Mouse (Mus musculus): Measurements from ENCODE around the gene Efna1. TPM values are rescaled to one million over a fixed set of nuclear protein-coding genes. Genes with fewer than 3 reads are reported as not detected.

The Efna1 gene
- polyA plus RNA-seq, 1 experiment from 2014 or later, result 42.4 TPM

GRCm38 (mm10) chr3:89232614-89233013 lies 48.3 kb downstream of the Efna1 start:
- Histone ChIP-seq H3K4me3 (ENCODE audit: low read depth, low read length) (no peak overlapping the region), H3K4me1 (ENCODE audit: control insufficient read depth, insufficient read depth, low read length) (peaks cover 7% of the 10 kb centered on the region; the same call in 1 of the 2 replicates), H3K36me3 (ENCODE audit: control insufficient read depth, insufficient read depth, low read length) (no peaks in the 10 kb centered on the region), H3K9me3 (ENCODE audit: control insufficient read depth, low read length) (no peaks in the 10 kb centered on the region), H3K27me3 (ENCODE audit: control insufficient read depth, insufficient read depth, low read length) (0 out of 2 replicates have a peak, but pooled peaks cover 2% of the 10 kb centered on the region), H3K27ac (replicated peaks; ENCODE audit: low read depth, low read length) (no peak overlapping the region), H3K9ac (ENCODE audit: low read length) (no peak overlapping the region), H3K4me2 (ENCODE audit: low read depth, severe bottlenecking) (no peak overlapping the region)
- DNase-seq (ENCODE audit: low spot score), result no peak
- ATAC-seq (ENCODE audit: insufficient number of reproducible peaks, low FRiP score, low TSS enrichment, low read depth), result no peak
- WGBS, result 50% methylated on average over 6 of the region's 6 CpGs

GRCm38 (mm10) chr3:89231772-89232275 lies 49.1 kb downstream of the Efna1 start:
- H3K36me3 ChIP-seq (ENCODE audit: control insufficient read depth, insufficient read depth, low read length), result no peaks in the 10 kb centered on the region
- H3K27me3 ChIP-seq (ENCODE audit: control insufficient read depth, insufficient read depth, low read length), result 0 out of 2 replicates have a peak, but pooled peaks cover 2% of the 10 kb centered on the region
- no peaks in the 10 kb centered on the region for H3K9me3 ChIP-seq (ENCODE audit: control insufficient read depth, low read length)
- H3K4me1 ChIP-seq (ENCODE audit: control insufficient read depth, insufficient read depth, low read length), result peaks cover 9% of the 10 kb centered on the region; the same call in 1 of the 2 replicates
- no peak overlapping the region for H3K4me2 ChIP-seq (ENCODE audit: low read depth, severe bottlenecking)
- no peak overlapping the region for H3K4me3 ChIP-seq (ENCODE audit: low read depth, low read length)
- no peak for DNase-seq (ENCODE audit: low spot score)
- no peak overlapping the region for H3K9ac ChIP-seq (ENCODE audit: low read length)
- ATAC-seq (ENCODE audit: insufficient number of reproducible peaks, low FRiP score, low TSS enrichment, low read depth), result no peak
- H3K27ac ChIP-seq (replicated peaks; ENCODE audit: low read depth, low read length), result no peak overlapping the region
- 72% methylated on average over 16 of the region's 16 CpGs for WGBS

- ATAC-seq (ENCODE audit: insufficient number of reproducible peaks, low FRiP score, low TSS enrichment, low read depth) (no peak), DNase-seq (ENCODE audit: low spot score) (no peak)
- H3K4me2 ChIP-seq (ENCODE audit: low read depth, severe bottlenecking), result no peak overlapping the region
- no peak overlapping the region for H3K27ac ChIP-seq (replicated peaks; ENCODE audit: low read depth, low read length)
- H3K9me3 ChIP-seq (ENCODE audit: control insufficient read depth, low read length), result no peaks in the 10 kb centered on the region
- H3K27me3 ChIP-seq (ENCODE audit: control insufficient read depth, insufficient read depth, low read length), result 0 out of 2 replicates have a peak, but pooled peaks cover 2% of the 10 kb centered on the region
- 66% methylated on average over 7 of the region's 7 CpGs for WGBS
- no peak overlapping the region for H3K9ac ChIP-seq (ENCODE audit: low read length)
- no peaks in the 10 kb centered on the region for H3K36me3 ChIP-seq (ENCODE audit: control insufficient read depth, insufficient read depth, low read length)
- no peak overlapping the region for H3K4me3 ChIP-seq (ENCODE audit: low read depth, low read length)
- peaks cover 13% of the 10 kb centered on the region for H3K4me1 ChIP-seq (ENCODE audit: control insufficient read depth, insufficient read depth, low read length)
Observed at GRCm38 (mm10) chr3:89231345-89231744, 49.6 kb downstream of the Efna1 start.

- no peak for ATAC-seq (ENCODE audit: insufficient number of reproducible peaks, low FRiP score, low TSS enrichment, low read depth)
- 0 out of 2 replicates have a peak, but pooled peaks cover 2% of the 10 kb centered on the region for H3K27me3 ChIP-seq (ENCODE audit: control insufficient read depth, insufficient read depth, low read length)
Observed at GRCm38 (mm10) chr3:89230561-89230960, 50.4 kb downstream of the Efna1 start.

GRCm38 (mm10) chr3:89229276-89229675 lies 51.7 kb downstream of the Efna1 start:
- no peak overlapping the region for H3K9ac ChIP-seq (ENCODE audit: low read length)
- H3K27ac ChIP-seq (replicated peaks; ENCODE audit: low read depth, low read length), result no peak overlapping the region
- no peaks in the 10 kb centered on the region for H3K36me3 ChIP-seq (ENCODE audit: control insufficient read depth, insufficient read depth, low read length)
- DNase-seq (ENCODE audit: low spot score), result no peak
- 0 out of 2 replicates have a peak, but pooled peaks cover 2% of the 10 kb centered on the region for H3K27me3 ChIP-seq (ENCODE audit: control insufficient read depth, insufficient read depth, low read length)
- no peak for ATAC-seq (ENCODE audit: insufficient number of reproducible peaks, low FRiP score, low TSS enrichment, low read depth)
- H3K9me3 ChIP-seq (ENCODE audit: control insufficient read depth, low read length), result no peaks in the 10 kb centered on the region
- H3K4me3 ChIP-seq (ENCODE audit: low read depth, low read length), result no peak overlapping the region
- peaks cover 24% of the 10 kb centered on the region for H3K4me1 ChIP-seq (ENCODE audit: control insufficient read depth, insufficient read depth, low read length)
- WGBS, result 60% methylated on average over 4 of the region's 4 CpGs
- H3K4me2 ChIP-seq (ENCODE audit: low read depth, severe bottlenecking), result no peak overlapping the region

More at GRCm38 (mm10) chr3:89230561-89230960, 50.4 kb downstream of the Efna1 start:
- DNase-seq (ENCODE audit: low spot score), result no peak
- H3K27ac ChIP-seq (replicated peaks; ENCODE audit: low read depth, low read length), result no peak overlapping the region
- 88% methylated on average over 2 of the region's 2 CpGs for WGBS
- no peak overlapping the region for H3K9ac ChIP-seq (ENCODE audit: low read length)
- peaks cover 20% of the 10 kb centered on the region for H3K4me1 ChIP-seq (ENCODE audit: control insufficient read depth, insufficient read depth, low read length)
- no peaks in the 10 kb centered on the region for H3K9me3 ChIP-seq (ENCODE audit: control insufficient read depth, low read length)
- H3K4me2 ChIP-seq (ENCODE audit: low read depth, severe bottlenecking), result no peak overlapping the region
- H3K4me3 ChIP-seq (ENCODE audit: low read depth, low read length), result no peak overlapping the region
- no peaks in the 10 kb centered on the region for H3K36me3 ChIP-seq (ENCODE audit: control insufficient read depth, insufficient read depth, low read length)

- Histone ChIP-seq H3K4me2 (ENCODE audit: low read depth, severe bottlenecking) (peak within 1 kb of the TSS; percentile 92), H3K9ac (ENCODE audit: low read length) (peak within 1 kb of the TSS; percentile 54; the same call in 1 of the 2 replicates), H3K27me3 (ENCODE audit: control insufficient read depth, insufficient read depth, low read length) (0 out of 2 replicates have a peak, but pooled peaks cover 2% of the 10 kb centered on the region), H3K9me3 (ENCODE audit: control insufficient read depth, low read length) (no peaks in the 10 kb centered on the region), H3K4me3 (ENCODE audit: low read depth, low read length) (peak within 1 kb of the TSS; percentile 44), H3K27ac (replicated peaks; ENCODE audit: low read depth, low read length) (peak within 1 kb of the TSS; percentile 55), H3K36me3 (ENCODE audit: control insufficient read depth, insufficient read depth, low read length) (no peaks in the 10 kb centered on the region), H3K4me1 (ENCODE audit: control insufficient read depth, insufficient read depth, low read length) (peaks cover 24% of the 10 kb centered on the region)
- 24% methylated on average over 10 of the region's 10 CpGs for WGBS
- DNase-seq (ENCODE audit: low spot score), result no peak
- ATAC-seq (ENCODE audit: insufficient number of reproducible peaks, low FRiP score, low TSS enrichment, low read depth), result no peak
Observed at GRCm38 (mm10) chr3:89228836-89229235, 52.1 kb downstream of the Efna1 start, which contains the start of gene Muc1. TSS of gene Muc1 (plus strand) at chr3:89229057.

- peak overlapping the region; percentile 44 for H3K4me3 ChIP-seq (ENCODE audit: low read depth, low read length)
- H3K27me3 ChIP-seq (ENCODE audit: control insufficient read depth, insufficient read depth, low read length), result 0 out of 2 replicates have a peak, but pooled peaks cover 2% of the 10 kb centered on the region
- ATAC-seq (ENCODE audit: insufficient number of reproducible peaks, low FRiP score, low TSS enrichment, low read depth) (peak; percentile 10; the same call in 1 of the 2 replicates), DNase-seq (ENCODE audit: low spot score) (peak; percentile 94)
- H3K36me3 ChIP-seq (ENCODE audit: control insufficient read depth, insufficient read depth, low read length), result no peaks in the 10 kb centered on the region; the same call in 1 of the 2 replicates
- no peaks in the 10 kb centered on the region for H3K9me3 ChIP-seq (ENCODE audit: control insufficient read depth, low read length)
- H3K4me2 ChIP-seq (ENCODE audit: low read depth, severe bottlenecking), result peak overlapping the region; percentile 92
- peaks cover 24% of the 10 kb centered on the region for H3K4me1 ChIP-seq (ENCODE audit: control insufficient read depth, insufficient read depth, low read length)
- no peak overlapping the region for H3K27ac ChIP-seq (replicated peaks; ENCODE audit: low read depth, low read length)
- peak overlapping the region; percentile 54; the same call in 1 of the 2 replicates for H3K9ac ChIP-seq (ENCODE audit: low read length)
- WGBS, result under 1% methylated on average over 20 of the region's 20 CpGs
Observed at GRCm38 (mm10) chr3:89228180-89228549, 52.8 kb downstream of the Efna1 start.

- 3% methylated on average over 41 of the region's 41 CpGs for WGBS
- H3K4me1 ChIP-seq (ENCODE audit: control insufficient read depth, insufficient read depth, low read length), result peaks cover 24% of the 10 kb centered on the region
- peak overlapping the region; percentile 44 for H3K4me3 ChIP-seq (ENCODE audit: low read depth, low read length)
- H3K27ac ChIP-seq (replicated peaks; ENCODE audit: low read depth, low read length), result peak overlapping the region; percentile 55
- H3K36me3 ChIP-seq (ENCODE audit: control insufficient read depth, insufficient read depth, low read length), result no peaks in the 10 kb centered on the region; the same call in 1 of the 2 replicates
- ATAC-seq (ENCODE audit: insufficient number of reproducible peaks, low FRiP score, low TSS enrichment, low read depth) (peak; percentile 81), DNase-seq (ENCODE audit: low spot score) (peak; percentile 93)
- H3K4me2 ChIP-seq (ENCODE audit: low read depth, severe bottlenecking), result peak overlapping the region; percentile 92
- 0 out of 2 replicates have a peak, but pooled peaks cover 2% of the 10 kb centered on the region for H3K27me3 ChIP-seq (ENCODE audit: control insufficient read depth, insufficient read depth, low read length)
- peak overlapping the region; percentile 62 for H3K9ac ChIP-seq (ENCODE audit: low read length)
- no peaks in the 10 kb centered on the region for H3K9me3 ChIP-seq (ENCODE audit: control insufficient read depth, low read length)
Observed at GRCm38 (mm10) chr3:89227307-89228179, 53.4 kb downstream of the Efna1 start.

Data from limb, embryonic 11.5 days (tissue).